Mouse (Mus musculus) heart, adult 2 months (tissue): ENCODE measurements around the gene Map1s.

Source experiments
- CTCF ChIP-seq: fragments of 200-600 bp; IDR thresholded peaks from 2 replicates; pipeline ENCODE4 v1.8.1; 2022; ENCODE audit warnings: antibody characterized with exemption, mild to moderate bottlenecking, moderate library complexity
- POLR2A ChIP-seq: fragments of 200-500 bp; IDR thresholded peaks from 2 replicates; pipeline ENCODE4 v1.6.1; 2011; ENCODE audit warnings: mild to moderate bottlenecking, low read depth, low read length, control low read depth; ENCODE audit not compliant: insufficient read depth

GRCm38 (mm10) chr8:70873364-70873985 lies 32.3 kb upstream of the Map1s start, which contains the start of gene Ccdc124:
- no peak; the same call in 1 of the 2 replicates for TF ChIP-seq CTCF
- TF ChIP-seq POLR2A = peak; percentile 63
